Mouse (Mus musculus) embryonic facial prominence, embryonic 13.5 days (tissue): ENCODE measurements at regions not wholly inside any gene's neighbourhood (a gene's known extent, or its start where the extent isn't known, plus 50 kb on each side); places are given as distances from the start of the nearest gene placed in this dataset.
A peak's percentile ranks its signal among the peaks of the same experiment; 100 is the strongest.

Source experiments
- ATAC-seq: fragments of 200-750 bp; cut with Nextera tagmentation; 2 replicates; pipeline ENCODE4 v1.8.0; 2017; ENCODE audit warnings: low read depth; ENCODE audit not compliant: insufficient number of reproducible peaks, insufficient read depth, low FRiP score, low TSS enrichment
- H3K27ac ChIP-seq: fragments of 300-500 bp; sonication (generic); 2 replicates; pipeline ENCODE4 v1.5.1; 2015; ENCODE audit warnings: moderate library complexity, mild to moderate bottlenecking, inconsistent platforms
- H3K27me3 ChIP-seq: fragments of 300-500 bp; sonication (generic); 2 replicates; pipeline ENCODE4 v1.6.1; 2015; ENCODE audit warnings: mild to moderate bottlenecking, inconsistent platforms
- H3K36me3 ChIP-seq: fragments of 300-500 bp; sonication (generic); 2 replicates; pipeline ENCODE4 v1.6.1; 2015; ENCODE audit warnings: mild to moderate bottlenecking, inconsistent platforms
- H3K4me1 ChIP-seq: fragments of 300-500 bp; sonication (generic); 2 replicates; pipeline ENCODE4 v1.6.1; 2015; ENCODE audit warnings: inconsistent platforms
- H3K4me2 ChIP-seq: fragments of 300-500 bp; sonication (generic); 2 replicates; pipeline ENCODE4 v1.6.1; 2015; ENCODE audit warnings: moderate library complexity, mild to moderate bottlenecking, inconsistent platforms
- H3K4me3 ChIP-seq: fragments of 300-500 bp; sonication (generic); 2 replicates; pipeline ENCODE4 v1.5.1; 2015; ENCODE audit warnings: mild to moderate bottlenecking, inconsistent platforms
- H3K9ac ChIP-seq: fragments of 300-500 bp; sonication (generic); 2 replicates; pipeline ENCODE4 v1.6.1; 2015; ENCODE audit warnings: mild to moderate bottlenecking, inconsistent platforms
- H3K9me3 ChIP-seq: fragments of 300-500 bp; sonication (generic); 2 replicates; pipeline ENCODE4 v1.6.1; 2016; ENCODE audit warnings: inconsistent platforms
- WGBS: fragments of 180-500 bp; shearing (Covaris S2); methylation state at CpG from one replicate; pipeline ENCODE4 v1.1.7; 2015; ENCODE audit warnings: mixed read lengths; 5-methylcytosine and 5-hydroxymethylcytosine counted together

GRCm38 (mm10) chr8:34735006-34735405 is 623.5 kb upstream of the Gm10131 start:
- Histone ChIP-seq H3K9ac (no peak overlapping the region), H3K4me2 (no peak overlapping the region), H3K4me1 (0 out of 2 replicates have a peak, but pooled peaks cover 2% of the 10 kb centered on the region), H3K27me3 (peaks cover 11% of the 10 kb centered on the region), H3K27ac (no peak overlapping the region), H3K4me3 (no peak overlapping the region), H3K9me3 (no peaks in the 10 kb centered on the region), H3K36me3 (no peaks in the 10 kb centered on the region)
- ATAC-seq, result no peak
- 79% methylated on average over 4 of the region's 4 CpGs for WGBS

GRCm38 (mm10) chr8:34732808-34733207 is 621.3 kb upstream of the Gm10131 start:
- H3K9ac ChIP-seq, result no peak overlapping the region
- WGBS, result 23% methylated on average over 2 of the region's 2 CpGs
- 0 out of 2 replicates have a peak, but pooled peaks cover 2% of the 10 kb centered on the region for H3K4me1 ChIP-seq
- no peaks in the 10 kb centered on the region for H3K36me3 ChIP-seq
- no peaks in the 10 kb centered on the region for H3K9me3 ChIP-seq
- peaks cover 11% of the 10 kb centered on the region for H3K27me3 ChIP-seq
- H3K4me2 ChIP-seq, result no peak overlapping the region
- no peak overlapping the region for H3K4me3 ChIP-seq
- no peak overlapping the region for H3K27ac ChIP-seq
- ATAC-seq, result no peak

GRCm38 (mm10) chr8:34732362-34732761 is 620.8 kb upstream of the Gm10131 start:
- Histone ChIP-seq H3K4me2 (no peak overlapping the region), H3K27me3 (peaks cover 11% of the 10 kb centered on the region), H3K4me3 (no peak overlapping the region), H3K36me3 (no peaks in the 10 kb centered on the region), H3K27ac (no peak overlapping the region), H3K9ac (no peak overlapping the region), H3K9me3 (no peaks in the 10 kb centered on the region), H3K4me1 (0 out of 2 replicates have a peak, but pooled peaks cover 2% of the 10 kb centered on the region)
- 34% methylated on average over 1 of the region's 1 CpGs for WGBS
- no peak for ATAC-seq

GRCm38 (mm10) chr8:34731096-34731999 is 619.8 kb upstream of the Gm10131 start:
- H3K9ac ChIP-seq, result no peak overlapping the region
- WGBS, result 29% methylated on average over 12 of the region's 12 CpGs
- H3K9me3 ChIP-seq, result no peaks in the 10 kb centered on the region
- peaks cover 11% of the 10 kb centered on the region for H3K27me3 ChIP-seq
- no peak overlapping the region for H3K27ac ChIP-seq
- peak overlapping the region; percentile 32 for H3K4me2 ChIP-seq
- no peak for ATAC-seq
- H3K4me1 ChIP-seq, result 0 out of 2 replicates have a peak, but pooled peaks cover 2% of the 10 kb centered on the region
- H3K4me3 ChIP-seq, result no peak overlapping the region
- H3K36me3 ChIP-seq, result no peaks in the 10 kb centered on the region

GRCm38 (mm10) chr8:34729585-34729984 is 618.0 kb upstream of the Gm10131 start:
- H3K9ac ChIP-seq, result no peak overlapping the region
- peaks cover 11% of the 10 kb centered on the region for H3K27me3 ChIP-seq
- no peak overlapping the region for H3K4me3 ChIP-seq
- WGBS, result 83% methylated on average over 7 of the region's 7 CpGs
- no peak for ATAC-seq
- no peaks in the 10 kb centered on the region for H3K9me3 ChIP-seq
- 0 out of 2 replicates have a peak, but pooled peaks cover 2% of the 10 kb centered on the region for H3K4me1 ChIP-seq
- H3K36me3 ChIP-seq, result no peaks in the 10 kb centered on the region
- H3K4me2 ChIP-seq, result no peak overlapping the region
- no peak overlapping the region for H3K27ac ChIP-seq

GRCm38 (mm10) chr8:34727699-34728098 is 616.2 kb upstream of the Gm10131 start:
- no peak for ATAC-seq
- Histone ChIP-seq H3K4me2 (no peak overlapping the region), H3K36me3 (no peaks in the 10 kb centered on the region), H3K9ac (no peak overlapping the region), H3K27ac (no peak overlapping the region), H3K27me3 (peaks cover 11% of the 10 kb centered on the region), H3K4me1 (0 out of 2 replicates have a peak, but pooled peaks cover 2% of the 10 kb centered on the region), H3K4me3 (no peak overlapping the region), H3K9me3 (no peaks in the 10 kb centered on the region)
- WGBS, result 57% methylated on average over 8 of the region's 8 CpGs

GRCm38 (mm10) chr8:34726145-34726767 is 614.7 kb upstream of the Gm10131 start:
- ATAC-seq, result no peak
- WGBS, result 65% methylated on average over 10 of the region's 10 CpGs
- Histone ChIP-seq H3K36me3 (no peaks in the 10 kb centered on the region), H3K9ac (no peak overlapping the region), H3K9me3 (no peaks in the 10 kb centered on the region), H3K4me2 (no peak overlapping the region), H3K27ac (no peak overlapping the region), H3K4me1 (no peaks in the 10 kb centered on the region), H3K27me3 (0 out of 2 replicates have a peak, but pooled peaks cover 2% of the 10 kb centered on the region), H3K4me3 (no peak overlapping the region)

- H3K4me3 ChIP-seq, result no peak overlapping the region
- H3K9me3 ChIP-seq, result no peaks in the 10 kb centered on the region
- 75% methylated on average over 4 of the region's 4 CpGs for WGBS
- no peaks in the 10 kb centered on the region for H3K36me3 ChIP-seq
- no peak overlapping the region for H3K4me2 ChIP-seq
- H3K27me3 ChIP-seq, result no peaks in the 10 kb centered on the region
- H3K9ac ChIP-seq, result no peak overlapping the region
- no peak for ATAC-seq
- H3K4me1 ChIP-seq, result no peaks in the 10 kb centered on the region
- H3K27ac ChIP-seq, result no peak overlapping the region
Measured at GRCm38 (mm10) chr8:34725546-34725945, 614.0 kb upstream of the Gm10131 start.

- Histone ChIP-seq H3K27ac (no peak overlapping the region), H3K27me3 (0 out of 2 replicates have a peak, but pooled peaks cover 3% of the 10 kb centered on the region), H3K36me3 (no peaks in the 10 kb centered on the region), H3K4me1 (0 out of 2 replicates have a peak, but pooled peaks cover 10% of the 10 kb centered on the region), H3K9me3 (no peaks in the 10 kb centered on the region), H3K9ac (no peak overlapping the region), H3K4me3 (no peak overlapping the region), H3K4me2 (peak overlapping the region; percentile 37)
- no peak for ATAC-seq
- 48% methylated on average over 23 of the region's 23 CpGs for WGBS
Measured at GRCm38 (mm10) chr8:34709911-34710733, 598.6 kb upstream of the Gm10131 start.

GRCm38 (mm10) chr8:34709316-34709715 is 597.8 kb upstream of the Gm10131 start:
- 0 out of 2 replicates have a peak, but pooled peaks cover 10% of the 10 kb centered on the region for H3K4me1 ChIP-seq
- no peak overlapping the region for H3K4me2 ChIP-seq
- H3K27me3 ChIP-seq, result 0 out of 2 replicates have a peak, but pooled peaks cover 3% of the 10 kb centered on the region
- no peak overlapping the region for H3K4me3 ChIP-seq
- H3K9me3 ChIP-seq, result no peaks in the 10 kb centered on the region
- no peak overlapping the region for H3K27ac ChIP-seq
- no peaks in the 10 kb centered on the region for H3K36me3 ChIP-seq
- no peak overlapping the region for H3K9ac ChIP-seq
- no peak for ATAC-seq
- 52% methylated on average over 11 of the region's 11 CpGs for WGBS

- H3K9ac ChIP-seq, result no peak overlapping the region
- H3K4me3 ChIP-seq, result no peak overlapping the region
- ATAC-seq, result no peak
- no peaks in the 10 kb centered on the region for H3K36me3 ChIP-seq
- no peak overlapping the region for H3K27ac ChIP-seq
- H3K27me3 ChIP-seq, result 0 out of 2 replicates have a peak, but pooled peaks cover under 1% of the 10 kb centered on the region
- peaks cover 5% of the 10 kb centered on the region; the same call in 1 of the 2 replicates for H3K4me1 ChIP-seq
- 21% methylated on average over 8 of the region's 8 CpGs for WGBS
- no peaks in the 10 kb centered on the region for H3K9me3 ChIP-seq
- H3K4me2 ChIP-seq, result no peak overlapping the region
Measured at GRCm38 (mm10) chr8:34703351-34703750, 591.8 kb upstream of the Gm10131 start.
